Mouse (Mus musculus) heart, postnatal 0 days (tissue): ENCODE data around the gene Cpsf4. TPM values are rescaled to one million over a fixed set of nuclear protein-coding genes. Genes with fewer than 3 reads are reported as not detected.
"Not testable (repeated sequence)": the region's sequence is repeated elsewhere in the genome, so short reads cannot be mapped to it uniquely, and the experiment has no call there.

Experiments used
- ATAC-seq: fragments of 200-750 bp; cut with Nextera tagmentation; 2 replicates; pipeline ENCODE4 v1.8.0; 2017; ENCODE audit warnings: low read depth, moderate number of reproducible peaks, moderate library complexity; ENCODE audit not compliant: insufficient read depth
- DNase-seq: peaks from one replicate; pipeline ENCODE4 v3.0.0-alpha.2; 2016; ENCODE audit warnings: low spot score
- H3K27ac ChIP-seq: fragments of 300-500 bp; sonication (generic); 2 replicates; pipeline ENCODE4 v1.5.1; 2014; ENCODE audit warnings: low read depth, mild to moderate bottlenecking
- H3K27me3 ChIP-seq: fragments of 300-500 bp; sonication (generic); 2 replicates; pipeline ENCODE4 v1.6.1; 2014; ENCODE audit warnings: low read length, mixed read lengths; ENCODE audit not compliant: control insufficient read depth, insufficient read depth
- H3K36me3 ChIP-seq: fragments of 300-500 bp; sonication (generic); replicated peaks from 2 replicates; pipeline ENCODE4 v1.6.1; 2014; ENCODE audit warnings: low read length, mixed read lengths; ENCODE audit not compliant: control insufficient read depth, insufficient read depth
- H3K4me1 ChIP-seq: fragments of 300-500 bp; sonication (generic); 2 replicates; pipeline ENCODE4 v1.6.1; 2014; ENCODE audit warnings: antibody characterized with exemption; ENCODE audit not compliant: control insufficient read depth, insufficient read depth
- H3K4me2 ChIP-seq: fragments of 300-500 bp; sonication (generic); 2 replicates; pipeline ENCODE4 v1.6.1; 2014; ENCODE audit warnings: low read depth, mild to moderate bottlenecking, low read length, moderate library complexity
- H3K4me3 ChIP-seq: fragments of 300-500 bp; sonication (generic); 2 replicates; pipeline ENCODE4 v1.5.1; 2014; ENCODE audit warnings: low read depth, low read length
- H3K9ac ChIP-seq: fragments of 300-500 bp; sonication (generic); replicated peaks from 2 replicates; pipeline ENCODE4 v1.6.1; 2014; ENCODE audit warnings: low read depth, low read length, mixed read lengths
- H3K9me3 ChIP-seq: fragments of 300-500 bp; sonication (generic); replicated peaks from 2 replicates; pipeline ENCODE4 v1.6.1; 2016; ENCODE audit warnings: low read length; ENCODE audit not compliant: control insufficient read depth
- CTCF ChIP-seq: IDR thresholded peaks from 2 replicates; pipeline ENCODE4 v1.5.1; 2016; ENCODE audit warnings: antibody characterized with exemption, control low read depth, low read depth
- EP300 ChIP-seq: IDR thresholded peaks from 2 replicates; pipeline ENCODE4 v1.6.1; 2016; ENCODE audit warnings: antibody characterized with exemption, low read depth
- WGBS: fragments of 180-500 bp; shearing (Covaris S2); extraction: QIAGEN DNeasy Blood & Tissue Kit; methylation state at CpG from one replicate; pipeline ENCODE4 v1.1.7; 2014; 5-methylcytosine and 5-hydroxymethylcytosine counted together
- polyA plus RNA-seq: library from polyadenylated mRNA; unstranded; fragments of >200 nt; fragmentation: Nextera tagmentation; extraction: Ambion mirVana; gene quantifications from 2 replicates; pipeline ENCODE4 v1.2.1, GENCODE M21; 2015
- total RNA-seq: library from RNA; depleted of rRNA; stranded (reverse); fragments of >200 nt; gene quantifications from 2 replicates; pipeline ENCODE4 v1.2.3, GENCODE M21; 2014; ENCODE audit warnings: low replicate concordance; rRNA removed

Gene Cpsf4
- total and polyA plus RNA-seq, 2 experiments from 2014 or later, result 14.5 to 21.5 TPM

GRCm38 (mm10) chr5:145223395-145223794, 56.4 kb downstream of the Cpsf4 start:
- Histone ChIP-seq H3K27ac (no peak overlapping the region), H3K9me3 (no peaks in the 10 kb centered on the region), H3K9ac (no peak overlapping the region), H3K27me3 (no peaks in the 10 kb centered on the region), H3K36me3 (peaks cover 34% of the 10 kb centered on the region), H3K4me2 (no peak overlapping the region), H3K4me1 (no peaks in the 10 kb centered on the region), H3K4me3 (no peak overlapping the region)
- WGBS, result 79% methylated on average over 12 of the region's 12 CpGs
- ATAC-seq (no peak), DNase-seq (no peak)
- TF ChIP-seq CTCF (no peak), EP300 (no peak)

- Histone ChIP-seq H3K4me1 (peaks cover 10% of the 10 kb centered on the region), H3K36me3 (peaks cover 6% of the 10 kb centered on the region), H3K4me3 (no peak overlapping the region), H3K9ac (no peak overlapping the region), H3K9me3 (no peaks in the 10 kb centered on the region), H3K4me2 (no peak overlapping the region), H3K27me3 (no peaks in the 10 kb centered on the region), H3K27ac (no peak overlapping the region)
- no peak for ATAC-seq
- WGBS, result 47% methylated on average over 2 of the region's 2 CpGs
- TF ChIP-seq CTCF, result no peak
- no peak for TF ChIP-seq EP300
- DNase-seq, result no peak
Observed at GRCm38 (mm10) chr5:145226453-145226852, 59.4 kb downstream of the Cpsf4 start.

GRCm38 (mm10) chr5:145229283-145229682, 62.3 kb downstream of the Cpsf4 start:
- peaks cover 10% of the 10 kb centered on the region for H3K4me1 ChIP-seq
- WGBS, result 69% methylated on average over 6 of the region's 6 CpGs
- ATAC-seq, DNase-seq, H3K4me3 ChIP-seq, H3K9ac ChIP-seq, H3K4me2 ChIP-seq, H3K27me3 ChIP-seq, H3K36me3 ChIP-seq, H3K27ac ChIP-seq, H3K9me3 ChIP-seq: not testable (repeated sequence)

- DNase-seq (no peak), ATAC-seq (no peak)
- H3K4me3 ChIP-seq, result no peak overlapping the region
- H3K4me1 ChIP-seq, result peaks cover 10% of the 10 kb centered on the region
- H3K4me2 ChIP-seq, result peak overlapping the region; percentile 79
- peak overlapping the region; percentile 98 for H3K27ac ChIP-seq
- no peaks in the 10 kb centered on the region for H3K27me3 ChIP-seq
- H3K36me3 ChIP-seq, result peaks cover 23% of the 10 kb centered on the region
- no peak overlapping the region for H3K9ac ChIP-seq
- 91% methylated on average over 4 of the region's 4 CpGs for WGBS
- no peaks in the 10 kb centered on the region for H3K9me3 ChIP-seq
- TF ChIP-seq EP300, result no peak
Observed at GRCm38 (mm10) chr5:145230641-145231040, 63.6 kb downstream of the Cpsf4 start.

- Histone ChIP-seq H3K4me2 (peak within 1 kb of the TSS; percentile 79), H3K4me1 (peaks cover 10% of the 10 kb centered on the region), H3K36me3 (peaks cover 30% of the 10 kb centered on the region), H3K9me3 (no peaks in the 10 kb centered on the region), H3K27ac (peak within 1 kb of the TSS; percentile 98), H3K4me3 (peak within 1 kb of the TSS; percentile 99), H3K27me3 (no peaks in the 10 kb centered on the region), H3K9ac (peak within 1 kb of the TSS; percentile 100)
- WGBS, result 0% methylated on average over 38 of the region's 42 CpGs
- DNase-seq, result peak; percentile 95
- peak; percentile 99 for ATAC-seq
- no peak for TF ChIP-seq CTCF
- TF ChIP-seq EP300, result peak; percentile 99
Observed at GRCm38 (mm10) chr5:145231367-145231871, 64.4 kb downstream of the Cpsf4 start, which contains the start of gene Zfp655. Zfp655 (plus strand) TSS chr5:145231715.

Other genes with a start within 250 kb of the Cpsf4 start
- gene Smurf1, start 201.4 kb upstream of the Cpsf4 start, total RNA-seq, result 21.3 and 29.9 TPM in 2 replicates
- 7.0 and 9.1 TPM in 2 replicates for gene Smurf1, start 201.4 kb upstream of the Cpsf4 start, polyA plus RNA-seq
- gene Gm4871, start 134.5 kb upstream of the Cpsf4 start, total RNA-seq, result not detected in 2 replicates
- not detected in 2 replicates for gene Gm4871, start 134.5 kb upstream of the Cpsf4 start, polyA plus RNA-seq
- gene 1700018F24Rik, start 124.2 kb upstream of the Cpsf4 start, total RNA-seq, result not detected in 2 replicates
- not detected in 2 replicates for gene 1700018F24Rik, start 124.2 kb upstream of the Cpsf4 start, polyA plus RNA-seq
- 64.7 and 73.5 TPM in 2 replicates for gene Arpc1a, start 83.4 kb upstream of the Cpsf4 start, total RNA-seq
- gene Arpc1a, start 83.4 kb upstream of the Cpsf4 start, polyA plus RNA-seq, result 82.0 and 83.5 TPM in 2 replicates
- not detected in 2 replicates for gene Kpna7, start 83.2 kb upstream of the Cpsf4 start, total RNA-seq
- not detected in 2 replicates for gene Kpna7, start 83.2 kb upstream of the Cpsf4 start, polyA plus RNA-seq
- gene Arpc1b, start 53.0 kb upstream of the Cpsf4 start, total RNA-seq, result 105 and 267 TPM in 2 replicates
- 179 and 181 TPM in 2 replicates for gene Arpc1b, start 53.0 kb upstream of the Cpsf4 start, polyA plus RNA-seq
- gene Pdap1, start 27.0 kb upstream of the Cpsf4 start, total RNA-seq, result 8.6 and 15.9 TPM in 2 replicates
- gene Pdap1, start 27.0 kb upstream of the Cpsf4 start, polyA plus RNA-seq, result 58.0 and 58.1 TPM in 2 replicates
- gene Bud31, start 26.9 kb upstream of the Cpsf4 start, total RNA-seq, result 61.2 and 91.1 TPM in 2 replicates
- 119 and 121 TPM in 2 replicates for gene Bud31, start 26.9 kb upstream of the Cpsf4 start, polyA plus RNA-seq
- gene Ptcd1, start 105 bp upstream of the Cpsf4 start, total RNA-seq, result 13.5 and 28.1 TPM in 2 replicates
- gene Ptcd1, start 105 bp upstream of the Cpsf4 start, polyA plus RNA-seq, result 15.5 and 15.7 TPM in 2 replicates
- gene Atp5j2, start 24.8 kb downstream of the Cpsf4 start, total RNA-seq, result 517 and 525 TPM in 2 replicates
- 1,976 and 2,009 TPM in 2 replicates for gene Atp5j2, start 24.8 kb downstream of the Cpsf4 start, polyA plus RNA-seq
- gene Zkscan14, start 34.7 kb downstream of the Cpsf4 start, total RNA-seq, result 9.8 and 13.8 TPM in 2 replicates
- 6.3 and 7.9 TPM in 2 replicates for gene Zkscan14, start 34.7 kb downstream of the Cpsf4 start, polyA plus RNA-seq
- gene Zkscan5, start 37.3 kb downstream of the Cpsf4 start, total RNA-seq, result 17.0 and 19.2 TPM in 2 replicates
- 7.8 and 8.6 TPM in 2 replicates for gene Zkscan5, start 37.3 kb downstream of the Cpsf4 start, polyA plus RNA-seq
- gene Zfp655, start 64.5 kb downstream of the Cpsf4 start, total RNA-seq, result 31.4 and 51.2 TPM in 2 replicates
- 29.2 and 33.4 TPM in 2 replicates for gene Zfp655, start 64.5 kb downstream of the Cpsf4 start, polyA plus RNA-seq
- gene Zscan25, start 113.3 kb downstream of the Cpsf4 start, total RNA-seq, result 9.9 and 17.1 TPM in 2 replicates
- gene Zscan25, start 113.3 kb downstream of the Cpsf4 start, polyA plus RNA-seq, result 0.19 and 0.27 TPM in 2 replicates
- gene Cyp3a57, start 178.1 kb downstream of the Cpsf4 start, total RNA-seq, result not detected in 2 replicates
- not detected in 2 replicates for gene Cyp3a57, start 178.1 kb downstream of the Cpsf4 start, polyA plus RNA-seq